Mouse (Mus musculus) forebrain, postnatal 0 days (tissue): Measurements from ENCODE around the gene Mast1. TPM values are rescaled to one million over a fixed set of nuclear protein-coding genes. Genes with fewer than 3 reads are reported as not detected.

Experiments
- ATAC-seq: fragments of 200-750 bp; cut with Nextera tagmentation; 2 replicates; pipeline ENCODE4 v1.8.0; 2017; ENCODE audit warnings: mild to moderate bottlenecking, moderate library complexity
- DNase-seq: peaks from one replicate; pipeline ENCODE4 v3.0.0-alpha.2; 2015
- H3K27ac ChIP-seq: fragments of 300-500 bp; sonication (generic); 2 replicates; pipeline ENCODE4 v1.5.1; 2014; ENCODE audit warnings: low read depth, mild to moderate bottlenecking, antibody characterized with exemption, low read length, moderate library complexity, mixed read lengths
- H3K27me3 ChIP-seq: fragments of 300-500 bp; sonication (generic); 2 replicates; pipeline ENCODE4 v1.6.1; 2014; ENCODE audit warnings: mild to moderate bottlenecking, low read length, mixed read lengths; ENCODE audit not compliant: insufficient read depth
- H3K36me3 ChIP-seq: fragments of 300-500 bp; sonication (generic); 2 replicates; pipeline ENCODE4 v1.6.1; 2014; ENCODE audit warnings: mild to moderate bottlenecking, moderate library complexity; ENCODE audit not compliant: insufficient read depth
- H3K4me1 ChIP-seq: fragments of 300-500 bp; sonication (generic); 2 replicates; pipeline ENCODE4 v1.6.1; 2014; ENCODE audit warnings: antibody characterized with exemption; ENCODE audit not compliant: insufficient read depth
- H3K4me2 ChIP-seq: fragments of 300-500 bp; sonication (generic); 2 replicates; pipeline ENCODE4 v1.6.1; 2014; ENCODE audit warnings: low read depth, mild to moderate bottlenecking, moderate library complexity
- H3K4me3 ChIP-seq: fragments of 300-500 bp; sonication (generic); 2 replicates; pipeline ENCODE4 v1.5.1; 2014; ENCODE audit warnings: low read depth, low read length, mixed read lengths
- H3K9ac ChIP-seq: fragments of 300-500 bp; sonication (generic); 2 replicates; pipeline ENCODE4 v1.6.1; 2014; ENCODE audit warnings: mild to moderate bottlenecking
- H3K9me3 ChIP-seq: fragments of 300-500 bp; sonication (generic); 2 replicates; pipeline ENCODE4 v1.6.1; 2016; ENCODE audit warnings: low read length
- CTCF ChIP-seq: sonication (generic); IDR thresholded peaks from 2 replicates; pipeline ENCODE4 v1.5.1; 2016; ENCODE audit warnings: antibody characterized with exemption, control low read depth, low read depth
- WGBS: fragments of 180-500 bp; shearing (Covaris S2); extraction: QIAGEN DNeasy Blood & Tissue Kit; methylation state at CpG from one replicate; pipeline ENCODE4 v1.1.7; 2014; 5-methylcytosine and 5-hydroxymethylcytosine counted together
- polyA plus RNA-seq: library from polyadenylated mRNA; unstranded; fragments of >200 nt; fragmentation: Nextera tagmentation; extraction: Ambion mirVana; gene quantifications from 2 replicates; pipeline ENCODE4 v1.2.1, GENCODE M21; 2015
- total RNA-seq: library from RNA; depleted of rRNA; stranded (reverse); fragments of >200 nt; gene quantifications from 2 replicates; pipeline ENCODE4 v1.2.3, GENCODE M21; 2014

Gene Mast1
- total and polyA plus RNA-seq, 2 experiments from 2014 or later: 57.7 to 63.8 TPM

DNA sequence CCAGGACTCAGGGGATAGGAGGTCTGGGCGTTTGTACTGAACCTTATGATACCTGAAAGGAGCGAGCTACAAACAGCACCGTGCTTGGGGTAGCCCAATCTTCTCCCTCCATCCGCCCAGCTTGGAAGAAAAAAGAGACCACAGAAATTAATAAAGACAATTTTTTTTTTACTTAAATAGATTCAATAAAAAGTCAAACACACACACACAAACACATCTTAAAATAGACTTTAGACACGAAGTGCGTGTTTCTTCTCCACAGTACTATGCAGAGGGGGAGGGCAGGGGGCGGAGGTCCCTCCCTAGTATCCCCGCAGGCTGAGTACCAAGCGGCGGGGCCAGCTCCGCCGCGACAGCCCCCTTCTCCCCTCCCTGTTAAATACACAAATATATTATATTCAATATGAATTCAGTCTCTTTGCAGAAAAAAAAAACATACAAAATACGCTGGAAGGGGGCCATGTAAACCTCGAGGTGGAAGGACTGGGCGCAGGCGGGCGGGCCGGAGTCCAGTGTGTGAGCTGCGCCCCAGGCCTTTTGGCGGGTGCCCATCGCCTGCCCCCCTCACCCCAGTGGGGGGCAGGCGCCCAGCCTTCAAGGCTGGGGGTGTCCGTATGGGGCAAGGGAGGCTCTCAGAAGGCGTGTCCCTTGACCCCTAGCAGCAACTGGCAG is 39.7 kb upstream of the Mast1 start:
- Histone ChIP-seq H3K4me3 (peak overlapping the region; percentile 49), H3K4me1 (peaks cover 19% of the 10 kb centered on the region; the same call in 1 of the 2 replicates), H3K4me2 (peak overlapping the region; percentile 81), H3K36me3 (peaks cover 21% of the 10 kb centered on the region), H3K27ac (no peak overlapping the region), H3K27me3 (no peaks in the 10 kb centered on the region), H3K9me3 (no peaks in the 10 kb centered on the region), H3K9ac (peak overlapping the region; percentile 58)
- no peak for TF ChIP-seq CTCF
- ATAC-seq (no peak), DNase-seq (no peak)
- WGBS: 3% methylated on average over 24 of the region's 25 CpGs

DNA sequence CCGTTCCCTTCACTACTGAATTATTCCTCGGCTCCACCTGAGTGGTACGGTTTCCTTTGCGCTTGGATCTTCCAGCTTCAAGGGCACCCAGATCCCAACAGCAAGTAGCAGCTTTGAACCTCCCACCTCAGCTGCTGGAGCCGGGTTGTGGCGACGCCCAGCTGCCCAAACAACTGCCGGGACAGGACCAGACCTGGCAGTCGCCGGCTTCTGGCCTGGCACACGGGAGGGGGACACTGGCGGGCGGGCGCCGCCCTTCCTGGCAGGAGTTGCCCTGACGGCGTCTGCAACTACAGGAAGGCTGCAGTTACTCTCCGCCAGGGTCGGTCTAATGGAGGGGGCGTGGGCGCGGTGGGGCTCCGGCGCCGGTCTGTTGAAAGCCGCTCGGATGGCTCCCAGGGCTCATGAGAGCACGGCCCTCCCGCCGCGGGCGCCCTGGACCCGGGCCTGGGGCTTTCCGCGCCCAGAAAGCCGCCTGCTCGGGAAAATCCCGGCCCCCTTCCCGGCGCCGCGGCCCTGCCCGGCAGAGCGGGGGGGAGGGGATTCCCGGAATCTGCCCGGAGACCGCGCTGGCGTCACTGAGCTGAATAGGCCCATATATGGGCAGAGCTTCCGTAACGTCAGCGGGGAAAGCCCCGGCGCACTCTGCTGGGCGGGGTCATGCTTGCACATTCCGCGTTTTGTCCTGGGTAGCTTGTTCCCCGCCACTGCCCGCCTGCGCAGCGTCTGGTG is 39.0 kb upstream of the Mast1 start:
- TF ChIP-seq CTCF: peak; percentile 39; the same call in 1 of the 2 replicates
- Histone ChIP-seq H3K9ac (peak overlapping the region; percentile 58), H3K4me2 (peak overlapping the region; percentile 81), H3K27me3 (no peaks in the 10 kb centered on the region), H3K4me1 (peaks cover 21% of the 10 kb centered on the region; the same call in 1 of the 2 replicates), H3K4me3 (peak overlapping the region; percentile 49), H3K36me3 (peaks cover 28% of the 10 kb centered on the region), H3K9me3 (no peaks in the 10 kb centered on the region), H3K27ac (peak overlapping the region; percentile 55; the same call in 1 of the 2 replicates)
- DNase-seq (peak; percentile 95), ATAC-seq (peak; percentile 85)
- WGBS: 2% methylated on average over 60 of the region's 61 CpGs

DNA sequence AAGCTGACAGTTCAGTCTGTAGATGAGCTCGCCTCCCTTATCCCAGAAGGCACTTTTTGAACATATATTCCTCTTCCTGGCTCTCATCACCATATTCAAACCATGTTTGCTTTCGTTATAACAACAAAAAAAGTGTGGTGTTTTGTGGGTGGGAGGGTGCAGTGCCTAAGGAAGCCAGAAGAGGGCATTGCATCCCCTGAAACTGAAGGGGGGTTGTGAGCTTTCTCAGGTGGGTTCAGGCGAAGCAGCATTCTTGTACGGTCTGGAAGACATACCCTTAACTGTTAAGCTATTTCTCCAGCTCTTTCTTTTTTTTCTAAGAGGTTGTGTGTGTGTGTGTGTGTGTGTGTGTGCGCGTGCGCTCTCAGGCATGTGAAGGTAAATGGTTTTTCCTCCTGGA is 38.3 kb upstream of the Mast1 start:
- Histone ChIP-seq H3K27ac (no peak overlapping the region), H3K4me3 (no peak overlapping the region), H3K27me3 (no peaks in the 10 kb centered on the region), H3K4me1 (peaks cover 28% of the 10 kb centered on the region; the same call in 1 of the 2 replicates), H3K9me3 (no peaks in the 10 kb centered on the region), H3K36me3 (peaks cover 32% of the 10 kb centered on the region), H3K9ac (no peak overlapping the region), H3K4me2 (peak overlapping the region; percentile 81; the same call in 1 of the 2 replicates)
- DNase-seq (peak; percentile 77), ATAC-seq (no peak)
- WGBS: 39% methylated on average over 7 of the region's 7 CpGs
- peak; percentile 89 for TF ChIP-seq CTCF

DNA sequence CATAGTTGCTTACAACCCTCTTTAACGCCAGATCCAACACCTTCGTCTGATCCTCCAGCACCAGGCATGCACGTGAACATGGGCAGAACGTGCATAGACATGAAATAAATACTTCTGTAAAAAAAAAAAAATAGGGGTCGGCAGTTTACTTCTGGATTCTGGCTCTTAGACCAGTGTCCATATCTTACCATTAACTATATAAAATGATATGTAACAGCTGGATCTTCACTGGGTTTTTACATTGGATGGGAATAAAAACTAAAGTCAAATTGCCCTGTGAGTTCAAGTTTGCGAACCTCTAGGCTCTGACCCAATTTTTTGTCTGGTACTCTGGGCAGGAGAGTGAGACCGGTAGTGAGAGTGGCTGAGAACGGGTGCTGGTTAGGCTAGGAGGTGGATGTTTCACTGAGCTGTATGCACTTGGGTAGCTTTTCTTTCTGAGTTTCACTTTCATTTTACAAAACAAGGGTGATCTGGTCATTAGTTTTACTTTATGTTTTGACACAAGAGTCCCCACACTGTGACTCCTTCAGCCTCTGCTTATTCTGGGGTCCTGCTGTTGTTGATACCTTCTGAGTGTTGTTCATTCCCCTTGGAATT is 37.5 kb upstream of the Mast1 start:
- Histone ChIP-seq H3K4me2 (no peak overlapping the region), H3K27ac (no peak overlapping the region), H3K9me3 (no peaks in the 10 kb centered on the region), H3K27me3 (no peaks in the 10 kb centered on the region), H3K4me1 (peaks cover 23% of the 10 kb centered on the region; the same call in 1 of the 2 replicates), H3K36me3 (peaks cover 32% of the 10 kb centered on the region), H3K4me3 (no peak overlapping the region), H3K9ac (no peak overlapping the region)
- TF ChIP-seq CTCF: no peak
- ATAC-seq (no peak), DNase-seq (no peak)
- 83% methylated on average over 8 of the region's 8 CpGs for WGBS

DNA sequence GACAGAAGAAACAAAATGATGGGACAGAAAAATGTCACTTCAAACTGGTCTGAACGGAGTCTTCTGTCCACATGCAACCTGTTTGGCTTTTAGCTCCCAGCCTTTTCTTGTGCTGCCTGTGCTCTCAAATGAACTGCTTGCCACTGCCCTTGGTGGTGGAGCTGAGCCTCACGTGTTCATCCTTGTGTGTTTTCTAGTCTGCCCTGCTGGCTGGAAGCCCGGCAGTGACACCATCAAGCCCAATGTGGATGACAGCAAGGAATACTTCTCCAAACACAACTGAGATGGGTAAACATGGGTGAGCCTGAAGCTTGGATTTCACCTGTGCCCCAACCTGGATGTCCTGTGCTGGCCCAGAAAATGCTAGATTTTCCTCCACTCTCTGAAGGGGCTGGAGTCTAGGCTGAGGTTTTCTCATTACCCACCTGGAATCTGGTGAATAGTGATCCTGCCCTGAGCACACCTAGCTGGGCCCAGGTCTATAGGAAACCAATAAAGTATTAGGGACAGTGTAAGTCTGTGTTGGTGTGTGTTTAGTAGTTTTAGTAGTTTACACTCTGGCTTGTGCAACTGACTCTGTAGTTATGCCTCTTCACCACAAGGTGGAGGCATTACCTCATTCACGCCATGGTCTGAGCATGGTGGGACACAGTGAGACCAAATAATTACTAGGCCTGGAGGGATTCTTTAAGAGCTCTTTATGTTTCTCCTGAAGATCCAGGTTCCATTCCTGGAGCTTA is 36.8 kb upstream of the Mast1 start:
- H3K9me3 ChIP-seq: no peaks in the 10 kb centered on the region
- DNase-seq (peak; percentile 79), ATAC-seq (peak; percentile 18; the same call in 1 of the 2 replicates)
- no peaks in the 10 kb centered on the region for H3K27me3 ChIP-seq
- peaks cover 32% of the 10 kb centered on the region for H3K36me3 ChIP-seq
- no peak overlapping the region for H3K9ac ChIP-seq
- WGBS: 49% methylated on average over 4 of the region's 4 CpGs
- no peak overlapping the region for H3K4me3 ChIP-seq
- TF ChIP-seq CTCF: peak; percentile 93
- H3K4me1 ChIP-seq: peaks cover 16% of the 10 kb centered on the region; the same call in 1 of the 2 replicates
- no peak overlapping the region for H3K27ac ChIP-seq
- H3K4me2 ChIP-seq: no peak overlapping the region

DNA sequence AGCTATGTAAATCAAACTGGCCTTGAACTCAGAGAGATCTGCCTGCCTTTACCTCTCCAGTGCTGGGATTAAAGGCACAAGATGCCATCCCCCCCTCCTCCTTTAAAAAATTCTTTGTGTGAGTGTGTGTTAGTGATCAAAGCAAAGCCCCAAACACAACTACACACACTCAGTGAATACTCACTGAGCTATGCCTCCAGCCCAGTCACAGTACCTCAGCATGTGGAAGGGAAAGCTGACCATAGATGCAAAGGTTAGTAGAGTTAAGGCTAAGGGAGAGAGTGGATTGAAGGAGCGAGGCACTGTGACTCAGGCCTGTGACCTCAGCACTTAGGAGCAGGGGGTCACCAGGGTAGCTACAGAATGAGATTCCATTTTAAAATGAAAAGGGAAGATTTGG is 35.9 kb upstream of the Mast1 start:
- H3K9me3 ChIP-seq: no peaks in the 10 kb centered on the region
- no peak overlapping the region for H3K4me3 ChIP-seq
- H3K36me3 ChIP-seq: peaks cover 32% of the 10 kb centered on the region
- DNase-seq (no peak), ATAC-seq (no peak)
- H3K27ac ChIP-seq: no peak overlapping the region
- no peak for TF ChIP-seq CTCF
- no peaks in the 10 kb centered on the region for H3K27me3 ChIP-seq
- H3K4me2 ChIP-seq: no peak overlapping the region
- no peak overlapping the region for H3K9ac ChIP-seq
- peaks cover 13% of the 10 kb centered on the region; the same call in 1 of the 2 replicates for H3K4me1 ChIP-seq
- WGBS: 90% methylated on average over 1 of the region's 1 CpGs
